9 mouse cellular contexts compared by ENCODE assay signal in the genomic region with DNA sequence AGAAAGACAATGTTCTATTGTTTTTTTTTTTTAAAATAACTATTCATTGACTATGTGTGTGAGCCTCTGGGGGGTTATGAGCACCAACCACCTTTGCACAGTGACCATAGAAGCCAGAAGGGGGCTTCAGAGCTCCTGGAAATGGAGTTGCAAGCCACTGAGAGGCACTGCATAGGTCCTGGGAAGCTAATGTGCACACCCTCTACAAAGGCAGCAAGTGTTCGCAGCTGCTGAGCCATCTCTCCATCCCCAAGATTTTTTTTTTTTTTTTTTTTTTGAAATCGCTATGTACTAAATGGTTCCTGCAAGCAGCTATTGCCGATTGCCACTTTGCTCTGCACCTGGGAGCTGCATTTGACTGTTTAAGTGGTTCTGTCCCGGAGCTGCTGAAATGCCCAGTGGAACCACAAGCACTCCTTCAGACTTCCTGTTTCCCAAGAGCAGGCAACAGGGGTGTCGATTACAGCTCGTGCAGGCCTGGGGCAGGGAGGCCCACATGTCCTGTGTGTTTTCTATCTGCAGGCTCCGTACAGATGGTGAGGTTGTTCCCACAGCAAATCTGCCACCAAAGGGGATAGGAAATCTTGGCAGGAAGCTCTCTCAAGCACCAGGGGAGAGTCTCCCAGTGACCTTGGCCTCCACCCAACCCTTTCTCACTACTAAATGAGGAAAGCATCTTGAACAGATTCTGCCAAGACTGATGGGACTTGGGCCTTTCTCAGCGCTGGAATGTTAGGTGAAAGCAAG. TPM values are rescaled to one million over a fixed set of nuclear protein-coding genes. Genes with fewer than 3 reads are reported as not detected.
A peak's percentile ranks its signal among the peaks of the same experiment; 100 is the strongest.
DNase-seq lines count a peak whose midpoint lies in the region; ATAC-seq lines count a peak whose summit lies in the region.
"Had no signal": no experiment of that assay in that cellular context is flagged by ENCODE, and none has a peak within 500 bp of the region (broad histone marks: within the 10 kb centered on the region; RNA-seq: fewer than 3 reads in every experiment).

No protein-coding gene starts in this region.

- H3K4me1 ChIP-seq in embryonic facial prominence, embryonic 13.5 days, result peaks cover 55% of the 10 kb centered on the region
- H3K4me1 ChIP-seq in heart, embryonic 14.5 days (ENCODE audit: control insufficient read depth in 2 of 2, insufficient read depth in 2 of 2, low read length in 2 of 2), result peaks cover 52 to 87% of the 10 kb centered on the region in 2 experiments

- H3K4me3 ChIP-seq in embryonic facial prominence, embryonic 13.5 days, result no peak overlapping the region
- H3K4me3 ChIP-seq in heart, embryonic 14.5 days (ENCODE audit: control insufficient read depth in 1 of 2, insufficient read depth in 1 of 2, low read depth in 1 of 2, low read length in 2 of 2), result no peak overlapping the region
- H3K4me3 ChIP-seq: neural tube, embryonic 12.5 days had no signal

- peak overlapping the region; percentile 92 for H3K27ac ChIP-seq in embryonic facial prominence, embryonic 13.5 days
- H3K27ac ChIP-seq in heart, embryonic 14.5 days (replicated peaks in 1 of 2; ENCODE audit: control insufficient read depth in 1 of 2, insufficient read depth in 1 of 2, low read depth in 2 of 2, low read length in 2 of 2), result peak overlapping the region; percentile 68 to 98
- H3K27ac ChIP-seq: neural tube, embryonic 12.5 days had no signal

- H3K27me3 ChIP-seq in embryonic facial prominence, embryonic 13.5 days, result no peaks in the 10 kb centered on the region
- no peaks in the 10 kb centered on the region for H3K27me3 ChIP-seq in heart, embryonic 14.5 days (ENCODE audit: control insufficient read depth, insufficient read depth, low read length)
- H3K27me3 ChIP-seq: neural tube, embryonic 12.5 days had no signal

- H3K9ac ChIP-seq in embryonic facial prominence, embryonic 13.5 days, result 0 out of 2 replicates have a peak overlapping the region, but pooled peaks have one; percentile 40
- 0 out of 2 replicates have a peak overlapping the region, but pooled peaks have one; percentile 18 for H3K9ac ChIP-seq in heart, embryonic 14.5 days (ENCODE audit: low read length)
- H3K9ac ChIP-seq: neural tube, embryonic 12.5 days had no signal

- 16% methylated on average over 8 of the region's 8 CpGs for WGBS in embryonic facial prominence, embryonic 13.5 days
- 18% methylated on average over 8 of the region's 8 CpGs for WGBS in heart, embryonic 14.5 days

- peak overlapping the region; percentile 24; the same call in 1 of the 2 replicates for H3K4me2 ChIP-seq in embryonic facial prominence, embryonic 13.5 days
- H3K4me2 ChIP-seq in heart, embryonic 14.5 days (ENCODE audit: low read length), result no peak overlapping the region; the same call in 1 of the 2 replicates
- H3K4me2 ChIP-seq: neural tube, embryonic 12.5 days had no signal

- ATAC-seq in embryonic facial prominence, embryonic 13.5 days (ENCODE audit: insufficient number of reproducible peaks, insufficient read depth, low FRiP score, low TSS enrichment, low read depth), result peak; percentile 26; the same call in 1 of the 2 replicates
- ATAC-seq in heart, embryonic 14.5 days (ENCODE audit: insufficient number of reproducible peaks, insufficient read depth, low FRiP score, low read depth), result peak; percentile 13; the same call in 1 of the 2 replicates
- ATAC-seq in megakaryocyte-erythroid progenitor cell, adult 5-6 weeks (replicated peaks; ENCODE audit: low FRiP score, low TSS enrichment, poor library complexity, severe bottlenecking), result no peak

- 0 out of 2 replicates have a peak, but pooled peaks cover 5% of the 10 kb centered on the region for H3K36me3 ChIP-seq in embryonic facial prominence, embryonic 13.5 days
- H3K36me3 ChIP-seq in heart, embryonic 14.5 days (ENCODE audit: control insufficient read depth, insufficient read depth, low read length), result peaks cover 27% of the 10 kb centered on the region
- H3K36me3 ChIP-seq: neural tube, embryonic 12.5 days had no signal

- DNase-seq in CD4-positive, CD25-positive, alpha-beta regulatory T cell, adult 2 months (ENCODE audit: low read depth, low spot score), result peak; percentile 32
- peak; percentile 21 to 38 for DNase-seq in adrenal gland, adult 18-20 months (ENCODE audit: low spot score in 2 of 2)
- DNase-seq in kidney, postnatal 14 days, result peak; percentile 80
- DNase-seq in lung, postnatal 25 days (ENCODE audit: low spot score), result peak; percentile 76
- no peak for DNase-seq in left cerebral cortex, adult 11 months (ENCODE audit: low spot score)

- no peaks in the 10 kb centered on the region for H3K9me3 ChIP-seq in embryonic facial prominence, embryonic 13.5 days
- H3K9me3 ChIP-seq in heart, embryonic 14.5 days (ENCODE audit: control insufficient read depth, low read length), result no peaks in the 10 kb centered on the region
- H3K9me3 ChIP-seq: neural tube, embryonic 12.5 days had no signal

RNA-seq across cellular contexts. Expression of gene Igf2r, which starts 24.4 kb away (rescaled TPM):
- total RNA-seq in adrenal gland, adult 18-20 months (2021), result 10 to 100 TPM; 55.8 to 67.8 TPM
- 27.9 and 35.4 TPM in 2 replicates for polyA plus RNA-seq in embryonic facial prominence, embryonic 13.5 days (2015; fragmentation: Nextera tagmentation; extraction: Ambion mirVana)
- 196 and 201 TPM in 2 replicates for polyA plus RNA-seq in heart, embryonic 14.5 days (2014; fragmentation: Nextera tagmentation; extraction: Ambion mirVana)
- total RNA-seq in megakaryocyte-erythroid progenitor cell, adult 5-6 weeks (2014; fragmentation: Nextera tagmentation), result 10.2 and 14.0 TPM in 2 replicates
- 15.3 and 19.7 TPM in 2 replicates for total RNA-seq in megakaryocyte-erythroid progenitor cell, adult 5-6 weeks (2017)
